Mouse (Mus musculus): Measurements from ENCODE around the gene Sprr2a2.
"Not testable (repeated sequence)": the region's sequence is repeated elsewhere in the genome, so short reads cannot be mapped to it uniquely, and the experiment has no call there.

- TF ChIP-seq EP300 (IDR thresholded peaks at IDR 0.05; ENCODE audit: low read length); POLR2AphosphoS2 (IDR thresholded peaks at IDR 0.05; ENCODE audit: low read depth, low read length); CTCF (conservative IDR thresholded peaks at IDR 0.05 in 1 of 2, IDR thresholded peaks at IDR 0.05 in 1 of 2; ENCODE audit: low read depth in 2 of 2, low read length in 2 of 2); RAD21 (IDR thresholded peaks at IDR 0.05; ENCODE audit: low read depth, low read length); ZNF384 (IDR thresholded peaks at IDR 0.05; ENCODE audit: low read depth, low read length); POLR2A (IDR thresholded peaks at IDR 0.05; ENCODE audit: low read depth, low read length); GABPA (IDR thresholded peaks at IDR 0.05; ENCODE audit: insufficient replicate concordance, low read depth, low read length); MAX (IDR thresholded peaks at IDR 0.05; ENCODE audit: low read length); NRF1 (IDR thresholded peaks at IDR 0.05; ENCODE audit: low read depth, low read length); MAFK (IDR thresholded peaks at IDR 0.05; ENCODE audit: insufficient replicate concordance, low read length); MAZ (IDR thresholded peaks at IDR 0.05; ENCODE audit: low read depth, low read length); NELFE (IDR thresholded peaks at IDR 0.05; ENCODE audit: low read depth, low read length); RCOR1 (conservative IDR thresholded peaks at IDR 0.05; ENCODE audit: low read depth, low read length); IRF4 (IDR thresholded peaks at IDR 0.05; ENCODE audit: low read depth, low read length): not testable (repeated sequence)
These were observed 11.7 kb downstream of the Sprr2a2 start for GRCm38 (mm10) chr3:92227410-92227809.
